Mouse (Mus musculus): Measurements from ENCODE around the gene Rab25.
A peak's percentile ranks its signal among the peaks of the same experiment; 100 is the strongest.
"Not testable (repeated sequence)": the region's sequence is repeated elsewhere in the genome, so short reads cannot be mapped to it uniquely, and the experiment has no call there.

Gene Rab25

GRCm38 (mm10) chr3:88548180-88548917 is at the start of gene Rab25:
TSS of gene Rab25 (minus strand) at chr3:88548300.
- no peak for DNase-seq

GRCm38 (mm10) chr3:88596547-88596946 is 48.4 kb upstream of the Rab25 start:
- not testable (repeated sequence) for DNase-seq

DNA sequence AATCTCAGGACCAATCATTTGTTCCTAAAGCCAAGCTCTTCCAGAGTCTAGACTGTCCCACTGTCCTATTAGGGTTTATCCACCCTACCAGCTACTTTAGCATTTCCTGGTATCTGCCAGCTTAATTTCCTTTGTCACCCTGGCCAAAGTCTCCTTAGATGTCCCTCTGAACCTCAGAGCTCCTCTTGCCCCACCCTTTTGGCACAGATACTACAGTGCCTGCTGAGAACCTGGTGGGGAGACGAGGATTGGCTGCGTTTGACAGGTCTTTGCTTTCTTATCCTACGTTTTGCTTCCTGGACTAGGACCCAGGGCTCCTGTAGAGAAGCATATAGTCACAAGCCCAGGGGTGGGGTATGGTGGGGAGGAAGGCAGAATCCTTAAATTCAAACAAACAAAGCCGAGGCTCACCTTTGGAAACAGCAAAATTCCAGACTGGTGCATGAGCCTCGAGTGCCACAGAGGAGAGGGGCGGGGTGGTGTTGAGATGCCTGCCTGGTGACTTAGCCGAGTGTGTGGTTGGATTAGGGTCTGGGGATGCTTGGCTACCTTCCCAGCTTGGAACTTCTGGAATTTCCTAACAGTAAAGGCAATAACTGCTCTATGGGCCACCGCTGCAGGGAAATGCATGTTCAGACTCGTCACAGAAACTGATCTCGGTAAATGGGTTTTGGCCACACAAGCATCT is 45.9 kb upstream of the Rab25 start:
- no peak for DNase-seq

DNA sequence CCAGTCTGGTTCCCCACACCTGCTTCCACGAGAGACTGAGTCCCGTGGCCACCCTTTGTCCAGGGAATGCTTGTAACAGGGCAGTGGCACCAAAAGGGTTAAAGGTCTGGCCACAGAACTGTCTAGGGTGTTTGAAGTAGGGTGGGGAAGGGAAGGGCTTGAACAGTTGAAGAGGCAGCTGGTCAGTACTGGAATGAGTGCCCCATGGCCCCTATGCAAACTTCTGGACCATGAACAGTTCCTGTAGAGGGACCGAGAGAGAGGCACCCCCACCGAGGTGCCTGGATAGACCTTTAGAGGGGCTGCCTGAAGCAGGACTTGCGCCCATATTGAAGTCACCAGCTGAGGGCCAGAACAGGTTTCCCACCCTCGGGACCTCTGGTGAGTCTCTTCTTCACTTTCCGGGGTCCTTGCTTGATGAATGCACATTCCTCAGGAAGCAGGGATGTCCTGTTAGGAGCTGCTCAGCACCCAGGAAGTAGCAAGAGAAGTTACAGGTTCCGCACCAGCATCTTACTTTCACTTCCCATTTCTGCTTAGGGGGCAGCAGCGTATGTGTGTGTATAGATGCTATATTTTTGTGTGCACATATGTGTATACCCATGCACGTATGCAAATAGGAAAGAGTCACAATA is 45.0 kb upstream of the Rab25 start:
- DNase-seq = no peak

GRCm38 (mm10) chr3:88591950-88592731 is 44.0 kb upstream of the Rab25 start:
- DNase-seq = peak; percentile 77

GRCm38 (mm10) chr3:88591044-88591443 is 42.9 kb upstream of the Rab25 start:
- DNase-seq = no peak

DNA sequence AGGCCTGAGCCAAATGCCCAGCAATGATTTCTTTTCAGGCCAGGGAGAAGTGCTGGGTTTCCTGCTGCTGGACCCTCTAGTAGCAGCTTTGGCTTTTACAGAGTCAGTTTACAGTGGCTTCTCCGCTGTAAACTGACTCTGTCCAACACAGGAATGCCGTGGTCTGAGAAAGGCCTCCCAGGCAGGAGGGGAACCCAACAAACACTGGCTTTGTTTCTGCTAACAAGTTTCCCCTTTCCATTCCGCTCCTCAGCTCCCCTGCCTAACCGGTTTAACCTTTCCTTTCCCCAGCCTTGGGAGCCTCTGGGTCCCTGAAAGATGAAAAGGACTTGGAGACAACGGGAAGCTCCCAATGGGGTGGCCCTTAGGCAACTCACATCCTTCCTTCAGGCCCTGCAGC is 42.1 kb upstream of the Rab25 start:
- DNase-seq = no peak

DNA sequence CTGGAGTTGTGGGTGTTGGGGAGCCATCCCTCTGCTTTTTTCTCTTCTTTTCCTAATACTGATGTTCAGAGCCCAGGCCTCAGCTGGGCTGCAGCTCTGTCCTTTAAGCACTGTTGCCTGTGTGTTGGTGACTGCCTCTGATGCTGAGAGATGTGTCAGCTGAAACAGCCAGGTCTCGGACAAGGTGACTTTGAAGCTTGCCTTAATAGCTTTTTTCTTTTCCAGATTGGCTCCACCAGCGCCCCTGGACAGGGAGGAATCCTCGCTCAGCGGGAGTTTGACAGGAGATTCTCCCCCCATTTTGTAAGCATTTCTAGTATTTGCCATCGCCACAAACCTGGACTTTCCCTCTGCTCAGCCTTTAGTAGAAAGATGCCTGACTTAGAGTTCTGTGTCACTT is 38.5 kb upstream of the Rab25 start:
- no peak for DNase-seq

DNA sequence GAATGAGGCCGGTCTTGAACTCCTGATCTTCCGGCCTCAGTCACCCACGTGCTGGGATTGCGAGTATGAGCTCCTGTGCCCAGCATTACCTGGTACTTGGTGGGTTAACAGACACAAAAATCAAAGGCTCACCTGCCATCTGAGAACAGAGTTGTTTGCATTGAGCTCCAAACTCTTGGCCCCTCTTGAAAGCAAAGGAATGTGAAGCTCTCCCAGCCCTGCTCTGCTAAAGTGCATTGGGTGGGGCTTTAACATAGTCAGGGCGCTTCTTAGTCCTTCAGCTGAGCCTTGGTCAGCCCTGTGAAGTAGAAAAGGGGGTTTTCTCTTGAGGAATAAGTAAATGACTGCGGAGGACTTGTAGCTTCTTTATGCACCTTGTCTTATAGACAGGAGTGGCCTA is 37.7 kb upstream of the Rab25 start:
- DNase-seq = no peak

DNA sequence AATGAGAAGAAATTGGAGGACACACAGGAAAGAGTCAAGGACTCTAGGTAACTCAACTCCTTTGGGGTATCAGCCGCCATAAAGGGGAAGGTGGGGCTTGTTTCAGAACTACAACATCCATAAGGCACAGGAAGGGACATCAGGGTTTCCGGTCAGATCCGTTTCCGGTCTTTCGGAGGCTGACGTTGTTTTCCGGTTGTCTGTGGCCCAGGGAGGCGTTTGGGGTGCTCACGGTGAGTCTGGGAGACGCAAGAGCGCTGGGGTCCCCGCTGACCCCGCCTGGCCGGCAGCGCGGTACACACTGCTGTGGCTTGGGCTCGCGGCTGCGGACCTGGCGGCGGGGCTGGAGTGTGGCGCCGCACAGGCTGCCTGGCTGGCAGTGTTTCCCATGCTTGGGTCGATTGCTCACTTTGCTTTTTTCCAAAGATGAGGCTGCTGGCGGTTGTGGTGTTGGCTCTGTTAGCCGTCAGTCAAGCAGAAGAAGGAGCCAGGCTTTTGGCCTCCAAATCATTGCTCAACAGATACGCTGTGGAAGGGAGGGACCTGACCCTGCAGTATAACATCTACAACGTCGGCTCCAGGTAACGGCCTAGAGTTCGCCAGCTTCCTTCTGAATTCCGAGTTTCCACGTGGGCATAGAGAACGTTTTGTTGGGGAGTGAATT is 31.5 kb upstream of the Rab25 start:
- DNase-seq = peak; percentile 87

- DNase-seq = no peak
Measured at GRCm38 (mm10) chr3:88578498-88579424, 30.7 kb upstream of the Rab25 start.

DNA sequence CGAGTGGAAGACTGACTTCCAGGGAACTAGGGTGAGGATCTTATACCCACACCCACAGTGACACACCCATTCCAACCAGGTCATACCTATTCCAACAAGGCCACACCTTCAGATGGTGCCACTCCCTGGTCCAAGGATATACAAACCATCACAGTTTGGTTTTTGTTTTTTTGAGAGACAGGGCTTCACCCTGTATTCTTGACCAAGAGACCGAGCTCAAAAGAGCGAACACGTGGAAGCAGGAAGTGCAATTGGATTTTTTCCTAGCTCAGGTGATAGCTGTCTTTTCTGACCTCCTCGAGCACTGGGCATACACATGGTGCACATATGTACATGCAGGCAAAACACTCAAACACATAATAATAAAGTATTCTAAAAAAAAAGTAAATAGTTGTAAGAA is 29.7 kb upstream of the Rab25 start:
- DNase-seq = not testable (repeated sequence)

DNA sequence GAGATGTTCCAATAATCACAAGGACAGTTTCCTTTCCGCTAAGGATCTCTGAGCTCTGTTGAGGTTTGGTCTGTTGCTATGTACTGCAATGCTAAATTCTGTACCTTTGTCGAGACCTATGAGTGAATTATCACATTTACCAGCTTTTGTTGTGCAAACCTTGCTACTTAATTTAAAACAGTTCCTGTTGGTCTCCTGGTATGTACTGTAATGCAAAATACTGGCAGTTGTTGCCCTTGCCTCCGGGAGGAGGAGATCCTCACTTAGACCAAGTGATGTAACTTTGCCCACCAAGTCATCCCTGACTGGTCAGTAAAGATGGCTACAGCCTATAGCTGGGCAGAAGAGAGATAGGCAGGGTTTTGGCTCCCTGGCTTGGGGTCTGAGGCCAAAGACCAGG is 27.4 kb upstream of the Rab25 start, which contains the start of gene Ssr2:
Gene Ssr2 (plus strand): TSS at position 337 of the 400 bp plus-strand sequence.
- DNase-seq = no peak

GRCm38 (mm10) chr3:88573810-88574209 is 25.7 kb upstream of the Rab25 start:
- no peak for DNase-seq

DNA sequence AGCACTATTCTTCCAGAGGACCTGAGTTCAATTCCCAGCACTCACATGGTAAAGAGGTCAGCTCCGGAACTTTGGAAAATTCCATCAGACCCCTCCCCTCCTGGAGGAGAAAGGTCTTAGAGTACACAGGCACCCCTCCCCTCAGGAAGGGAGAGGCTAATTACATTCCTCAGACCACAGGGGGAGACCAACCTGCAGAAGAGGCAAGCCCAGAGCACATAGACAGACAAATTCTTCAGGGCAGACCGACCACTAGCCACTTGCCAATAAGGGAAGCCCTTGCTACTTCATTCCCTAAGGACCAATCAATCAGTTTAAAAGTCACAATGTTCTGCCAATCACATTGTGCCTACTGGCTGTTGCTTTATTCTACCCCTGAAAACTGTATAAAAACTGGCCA is 24.7 kb upstream of the Rab25 start:
- DNase-seq = no peak

GRCm38 (mm10) chr3:88571856-88572255 is 23.8 kb upstream of the Rab25 start:
- no peak for DNase-seq

DNA sequence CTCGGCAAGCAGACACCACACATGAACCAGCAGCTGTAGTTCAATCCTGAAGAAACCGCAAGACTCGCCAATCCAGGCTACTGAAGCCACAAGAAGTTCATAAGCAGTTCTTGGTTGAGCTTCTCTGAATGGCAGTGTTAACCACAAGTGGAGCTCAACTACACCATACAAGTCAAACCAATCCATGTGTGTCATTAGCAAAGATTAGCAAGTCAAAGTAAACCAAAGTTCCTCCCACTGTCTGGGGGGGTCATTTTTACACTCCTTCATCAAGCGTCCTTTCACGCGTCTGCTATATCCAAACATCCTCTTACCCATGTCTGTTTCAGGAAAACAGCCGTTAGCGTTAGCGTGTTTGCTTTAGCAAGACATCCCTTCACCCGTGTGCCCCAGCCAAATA is 22.2 kb upstream of the Rab25 start:
- DNase-seq = no peak

DNA sequence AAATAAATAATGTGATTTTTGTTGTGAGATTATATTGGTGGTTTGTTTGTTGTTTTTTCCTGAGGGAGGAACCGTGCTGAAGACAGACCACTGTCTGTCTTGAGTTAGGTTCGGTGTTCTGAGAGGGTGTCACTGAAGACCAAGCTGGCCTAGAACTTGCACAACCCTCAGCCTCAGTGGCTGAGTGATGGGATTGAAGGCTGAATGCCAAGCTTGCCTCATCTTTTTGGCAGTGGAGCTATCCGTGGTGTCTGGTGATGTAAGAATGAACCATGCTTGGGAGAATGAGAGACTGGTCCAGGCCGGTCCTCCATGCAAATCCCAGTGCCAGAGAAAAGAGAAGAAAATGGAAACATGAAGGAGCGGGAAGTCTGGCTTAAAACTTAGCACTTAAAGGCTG is 21.6 kb upstream of the Rab25 start:
- no peak for DNase-seq

DNA sequence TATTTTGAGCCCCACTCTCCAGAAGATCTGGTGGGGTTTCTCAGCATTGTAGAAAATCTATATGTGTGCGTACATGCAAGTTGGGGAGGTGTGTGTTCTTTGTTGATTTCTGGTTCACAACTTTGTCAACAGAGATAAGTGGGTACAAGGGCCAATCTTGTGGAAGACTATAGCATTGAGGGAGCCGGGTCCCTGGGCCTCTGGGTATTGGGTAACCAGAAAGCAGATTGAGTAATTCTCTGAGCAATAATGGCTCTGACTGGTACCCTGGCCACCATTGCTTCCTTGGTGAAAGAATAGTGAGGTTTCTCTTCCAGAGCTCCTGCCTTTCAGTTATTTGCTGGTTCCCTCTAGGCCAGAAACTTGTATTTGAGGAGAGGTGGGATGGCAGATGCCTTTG is 21.0 kb upstream of the Rab25 start:
- no peak for DNase-seq

DNA sequence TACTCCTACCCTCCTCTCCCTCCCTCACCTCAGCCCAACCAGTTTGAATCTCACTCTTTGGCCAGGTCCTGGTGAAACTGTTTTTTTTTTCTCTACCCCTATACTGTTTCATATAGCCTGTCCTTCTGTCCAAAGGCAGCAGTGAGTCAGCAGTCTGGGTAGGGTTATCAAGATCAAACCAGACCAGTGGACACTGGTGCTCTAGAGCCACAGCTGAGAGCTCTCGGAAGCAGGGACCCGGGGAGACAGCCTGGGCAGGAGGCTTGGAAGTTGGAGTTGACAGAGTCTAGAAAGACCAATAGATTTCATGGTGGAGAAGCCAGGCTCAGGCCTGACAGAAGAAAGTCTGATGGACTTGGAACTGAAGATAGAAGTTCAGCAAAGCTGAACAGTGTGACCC is 20.5 kb upstream of the Rab25 start:
- no peak for DNase-seq

DNA sequence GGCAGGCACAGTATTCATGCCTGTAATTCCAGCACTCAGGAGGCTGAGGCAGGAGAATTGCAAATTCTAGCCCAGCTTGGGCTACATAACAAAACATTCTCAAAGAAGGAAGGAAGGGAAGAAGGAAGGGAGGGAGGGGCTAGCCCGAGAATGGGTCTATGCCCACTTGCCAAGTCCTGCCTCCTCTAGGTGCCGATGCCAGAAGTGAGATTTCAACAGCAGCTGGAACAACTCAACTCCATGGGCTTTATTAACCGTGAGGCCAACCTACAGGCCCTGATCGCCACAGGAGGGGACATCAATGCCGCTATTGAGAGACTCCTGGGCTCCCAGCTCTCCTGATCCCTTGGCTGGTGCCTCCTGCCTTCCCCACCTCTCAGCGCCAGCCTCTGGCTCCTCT is 19.8 kb upstream of the Rab25 start:
- no peak for DNase-seq

Measured in cerebellum, adult 9-10 months (tissue).